Mouse (Mus musculus) stomach, adult 2 months (tissue): Measurements from ENCODE around the gene Carmil2. TPM values are rescaled to one million over a fixed set of nuclear protein-coding genes. Genes with fewer than 3 reads are reported as not detected.

Experiments
- polyA plus RNA-seq: library from polyadenylated mRNA; depleted of rRNA; stranded (reverse); fragments of >200 nt; gene quantifications from 2 replicates; pipeline ENCODE4 v1.2.3, GENCODE M21; 2012; rRNA removed

Carmil2 gene
- polyA plus RNA-seq, result 0.63 and 0.81 TPM in 2 replicates

DNA sequence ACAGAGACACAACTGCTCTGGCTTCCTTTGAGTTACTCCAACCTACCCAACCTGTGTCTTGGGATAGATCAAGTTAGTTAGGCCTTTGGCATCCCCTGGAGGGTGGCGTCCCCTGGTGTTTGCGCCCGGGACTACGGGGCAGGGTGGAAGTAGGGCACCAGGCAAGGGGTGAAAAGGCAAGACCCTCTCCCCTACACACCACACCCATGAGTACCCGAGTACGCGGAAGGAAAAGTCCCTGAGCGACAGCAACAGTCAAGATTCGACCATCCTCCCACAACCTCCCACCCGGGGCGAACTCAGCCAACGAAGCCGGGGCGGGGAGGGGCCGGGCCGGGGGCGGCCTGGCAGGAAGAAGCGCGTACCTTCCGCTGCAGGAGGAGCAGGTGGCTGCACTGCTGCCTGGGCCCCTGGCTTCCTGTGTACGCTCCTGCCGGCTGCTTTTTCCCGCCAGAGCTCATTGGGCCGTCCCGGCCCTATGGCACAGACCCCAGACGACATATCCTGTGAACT, at the start of gene Carmil2:
Gene Carmil2, plus strand, starts transcription at position 479 of the 513 bp plus-strand sequence.

DNA sequence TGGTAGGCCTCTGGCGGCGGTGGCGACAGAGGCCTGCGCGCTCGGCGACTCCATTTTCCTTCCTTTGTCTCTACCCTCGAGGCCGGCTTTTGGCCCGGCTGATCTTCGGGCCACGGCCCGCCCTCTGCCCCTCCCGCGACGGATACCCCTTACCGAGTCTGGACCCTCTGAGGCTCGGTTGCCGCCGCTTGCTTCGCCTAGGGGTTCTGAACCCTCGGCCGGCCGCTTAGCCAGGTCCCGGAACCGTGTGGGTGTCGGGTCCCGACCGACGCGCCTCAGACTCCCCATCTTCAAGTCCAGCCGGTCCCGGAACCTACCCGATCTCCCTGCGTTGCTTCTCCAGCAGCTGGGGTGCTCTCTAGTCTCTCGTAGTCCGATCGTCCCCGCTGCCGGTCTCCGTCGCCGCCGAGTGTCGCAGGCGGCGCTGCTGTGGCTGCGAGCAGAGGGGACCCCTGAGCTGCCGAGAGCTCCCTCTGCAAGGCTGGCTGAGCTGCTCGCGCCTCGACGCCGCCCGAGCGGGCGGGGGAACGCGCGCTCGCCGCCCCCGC, 49.0 kb upstream of the Carmil2 start, which contains the start of gene Agrp:
Gene Agrp, minus strand, starts transcription at position 431 of the 548 bp plus-strand sequence.

DNA sequence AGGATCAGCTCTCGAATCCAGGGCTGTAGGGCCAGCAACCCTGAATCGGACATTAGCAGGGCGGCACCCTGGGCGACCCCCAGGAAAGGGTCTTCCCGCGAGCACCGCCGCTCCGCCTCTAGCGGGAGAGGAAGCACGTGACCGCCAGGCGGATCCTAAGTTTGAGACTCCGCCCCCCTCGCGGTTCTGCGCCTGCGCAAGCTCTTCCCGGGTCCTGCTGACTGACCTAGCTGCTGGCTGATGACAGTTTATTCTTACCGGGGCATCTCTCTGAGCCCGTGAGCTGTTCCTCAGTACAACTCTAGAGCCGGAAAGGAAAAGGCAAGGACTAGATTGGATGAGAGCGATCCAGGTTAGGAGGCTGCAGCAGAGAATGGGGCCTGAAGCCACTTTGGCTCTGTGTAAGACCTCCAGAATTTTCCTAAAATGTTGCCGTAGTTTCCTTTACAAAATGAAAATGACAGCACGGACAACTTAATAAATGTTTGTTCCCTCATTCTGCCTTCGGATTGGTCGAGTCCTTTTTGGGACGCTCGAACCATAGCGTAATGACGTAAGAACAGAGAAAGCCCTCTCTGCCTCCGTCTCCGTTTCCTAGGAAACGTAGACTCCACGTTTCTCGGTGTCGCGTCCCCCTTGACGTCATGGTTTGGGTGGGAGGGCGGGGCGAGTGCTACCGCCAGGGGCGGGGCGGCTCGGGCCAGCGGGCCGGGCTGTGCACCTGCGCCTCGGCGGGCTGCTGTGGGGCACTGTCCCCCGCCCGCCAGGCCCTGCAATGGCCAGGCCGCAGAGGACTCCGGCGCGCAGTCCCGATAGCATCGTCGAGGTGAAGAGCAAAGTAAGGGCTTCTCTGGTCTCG, 15.1 kb downstream of the Carmil2 start, which contains the start of the genes Acd and Pard6a:
Gene Acd, minus strand, starts transcription at position 137 of the 859 bp plus-strand sequence.
Gene Pard6a, plus strand, starts transcription at position 183 of the 859 bp plus-strand sequence.

DNA sequence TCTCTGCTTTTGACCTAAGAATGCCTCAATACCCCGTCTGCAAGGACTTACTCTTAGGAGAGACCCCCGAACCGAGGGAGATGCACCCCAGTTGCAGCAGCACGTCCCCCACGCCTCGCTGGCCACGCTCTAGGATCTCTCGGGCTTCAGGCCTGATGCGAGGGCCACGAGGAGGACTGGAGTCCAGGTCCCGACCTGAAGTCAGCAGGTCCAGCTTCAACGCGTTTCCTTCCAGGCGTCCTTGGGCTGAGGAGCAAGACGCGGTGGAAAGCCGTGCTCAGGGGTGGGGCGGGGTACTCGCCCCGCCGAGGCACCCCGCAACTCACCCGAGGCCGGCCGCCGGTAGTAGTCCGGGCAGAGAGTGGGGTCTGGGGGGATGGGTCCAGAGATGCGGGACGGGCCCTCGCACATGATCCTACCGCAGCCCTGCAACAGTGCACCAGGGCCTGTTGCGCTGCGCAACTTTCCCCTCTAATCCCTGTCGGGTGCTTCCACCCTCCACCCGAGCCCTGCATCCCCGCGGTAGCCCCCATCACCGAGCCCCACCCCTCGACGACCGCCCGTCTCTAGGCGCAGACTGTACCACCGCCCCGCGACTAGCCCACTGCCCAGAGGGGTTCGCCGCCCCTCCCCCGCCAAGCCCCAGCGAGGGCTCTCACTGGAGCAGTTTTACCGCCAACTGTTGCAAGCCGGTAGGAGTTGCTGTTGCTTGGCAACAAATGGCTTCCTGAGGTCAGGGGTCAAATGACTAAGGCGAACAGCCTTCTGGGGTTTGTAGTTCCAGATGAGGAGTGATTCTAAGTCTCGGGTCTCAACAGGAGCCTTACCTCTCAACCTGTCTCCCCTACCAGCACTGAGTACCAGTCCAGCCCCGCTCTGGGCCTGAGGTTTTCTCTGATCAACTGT, 21.7 kb downstream of the Carmil2 start, which contains the start of the genes 4933405L10Rik and Enkd1:
Gene 4933405L10Rik, plus strand, starts transcription at position 158 of the 906 bp plus-strand sequence.
Gene Enkd1, minus strand, starts transcription at position 713 of the 906 bp plus-strand sequence.

Other genes starting within 250 kb of the Carmil2 start
- 112 and 143 TPM in 2 replicates for gene Tppp3, start 214.7 kb upstream of the Carmil2 start, polyA plus RNA-seq
- 35.4 and 36.1 TPM in 2 replicates for gene Zdhhc1, start 189.4 kb upstream of the Carmil2 start, polyA plus RNA-seq
- 3.3 and 3.7 TPM in 2 replicates for gene Hsd11b2, start 167.5 kb upstream of the Carmil2 start, polyA plus RNA-seq
- 44.6 and 47.3 TPM in 2 replicates for gene Atp6v0d1, start 120.2 kb upstream of the Carmil2 start, polyA plus RNA-seq
- 12.1 and 15.4 TPM in 2 replicates for gene Ripor1, start 81.0 kb upstream of the Carmil2 start, polyA plus RNA-seq
- gene Ctcf, start 49.7 kb upstream of the Carmil2 start, polyA plus RNA-seq, result 3.0 and 5.4 TPM in 2 replicates
- 0.28 and 0.55 TPM in 2 replicates for gene Agrp, start 48.9 kb upstream of the Carmil2 start, polyA plus RNA-seq
- 26.4 and 27.8 TPM in 2 replicates for gene Acd, start 14.8 kb downstream of the Carmil2 start, polyA plus RNA-seq
- 11.7 and 17.9 TPM in 2 replicates for gene Pard6a, start 14.9 kb downstream of the Carmil2 start, polyA plus RNA-seq
- gene 4933405L10Rik, start 21.4 kb downstream of the Carmil2 start, polyA plus RNA-seq, result 0.09 TPM in 1 of 2 replicates, not detected in the other
- 5.2 and 5.7 TPM in 2 replicates for gene Enkd1, start 21.9 kb downstream of the Carmil2 start, polyA plus RNA-seq
- gene Gfod2, start 72.4 kb downstream of the Carmil2 start, polyA plus RNA-seq, result 5.3 and 5.6 TPM in 2 replicates
- gene Ranbp10, start 141.1 kb downstream of the Carmil2 start, polyA plus RNA-seq, result 10.5 and 10.6 TPM in 2 replicates
- not detected in 2 replicates for gene Tsnaxip1, start 141.5 kb downstream of the Carmil2 start, polyA plus RNA-seq
- gene Cenpt, start 167.0 kb downstream of the Carmil2 start, polyA plus RNA-seq, result 6.6 and 6.7 TPM in 2 replicates
- 26.9 and 36.7 TPM in 2 replicates for gene Thap11, start 168.9 kb downstream of the Carmil2 start, polyA plus RNA-seq
- 2.5 and 9.7 TPM in 2 replicates for gene Nutf2, start 174.3 kb downstream of the Carmil2 start, polyA plus RNA-seq
- 29.6 and 40.6 TPM in 2 replicates for gene Edc4, start 194.6 kb downstream of the Carmil2 start, polyA plus RNA-seq
- gene Nrn1l, start 207.3 kb downstream of the Carmil2 start, polyA plus RNA-seq, result 1.5 and 2.0 TPM in 2 replicates
- 13.3 and 13.9 TPM in 2 replicates for gene Pskh1, start 214.2 kb downstream of the Carmil2 start, polyA plus RNA-seq
- gene Ctrl, start 247.6 kb downstream of the Carmil2 start, polyA plus RNA-seq, result 0.86 and 1.3 TPM in 2 replicates